Mouse (Mus musculus) liver, postnatal 0 days (tissue): ENCODE data around the gene Nudt3. TPM values are rescaled to one million over a fixed set of nuclear protein-coding genes. Genes with fewer than 3 reads are reported as not detected.

Source experiments
- ATAC-seq: fragments of 200-750 bp; cut with Nextera tagmentation; 2 replicates; pipeline ENCODE4 v1.8.0; 2017; ENCODE audit warnings: mild to moderate bottlenecking, moderate library complexity
- DNase-seq: peaks from one replicate; pipeline ENCODE4 v3.0.0-alpha.2; 2016
- H3K27ac ChIP-seq: fragments of 300-500 bp; sonication (generic); 2 replicates; pipeline ENCODE4 v1.5.1; 2014; ENCODE audit warnings: antibody characterized with exemption, moderate library complexity, mild to moderate bottlenecking, low read depth
- H3K27me3 ChIP-seq: fragments of 300-500 bp; sonication (generic); 2 replicates; pipeline ENCODE4 v1.6.1; 2014; ENCODE audit warnings: low read length, control low read depth, mixed read lengths; ENCODE audit not compliant: insufficient read depth
- H3K36me3 ChIP-seq: fragments of 300-500 bp; sonication (generic); replicated peaks from 2 replicates; pipeline ENCODE4 v1.6.1; 2014; ENCODE audit warnings: mild to moderate bottlenecking, control low read depth, low read length, moderate library complexity, mixed read lengths; ENCODE audit not compliant: insufficient read depth
- H3K4me1 ChIP-seq: fragments of 300-500 bp; sonication (generic); 2 replicates; pipeline ENCODE4 v1.6.1; 2014; ENCODE audit warnings: antibody characterized with exemption, mild to moderate bottlenecking, control low read depth; ENCODE audit not compliant: insufficient read depth
- H3K4me2 ChIP-seq: fragments of 300-500 bp; sonication (generic); 2 replicates; pipeline ENCODE4 v1.6.1; 2014; ENCODE audit warnings: low read depth, mild to moderate bottlenecking, low read length, moderate library complexity, mixed read lengths
- H3K4me3 ChIP-seq: fragments of 300-500 bp; sonication (generic); 2 replicates; pipeline ENCODE4 v1.5.1; 2014; ENCODE audit warnings: low read depth, low read length
- H3K9ac ChIP-seq: fragments of 300-500 bp; sonication (generic); replicated peaks from 2 replicates; pipeline ENCODE4 v1.6.1; 2014; ENCODE audit warnings: mild to moderate bottlenecking, moderate library complexity
- H3K9me3 ChIP-seq: fragments of 300-500 bp; sonication (generic); 2 replicates; pipeline ENCODE4 v1.6.1; 2016; ENCODE audit warnings: mild to moderate bottlenecking, control low read depth, low read length, mixed read lengths
- CTCF ChIP-seq: sonication (generic); IDR thresholded peaks from 2 replicates; pipeline ENCODE4 v1.5.1; 2016; ENCODE audit warnings: antibody characterized with exemption, low read depth
- EP300 ChIP-seq: IDR thresholded peaks from 2 replicates; pipeline ENCODE4 v1.6.1; 2016; ENCODE audit warnings: antibody characterized with exemption, low read depth, mild to moderate bottlenecking
- WGBS: fragments of 180-500 bp; shearing (Covaris S2); extraction: QIAGEN DNeasy Blood & Tissue Kit; methylation state at CpG from one replicate; pipeline ENCODE4 v1.1.7; 2014; ENCODE audit not compliant: insufficient replicate concordance; 5-methylcytosine and 5-hydroxymethylcytosine counted together
- polyA plus RNA-seq: library from polyadenylated mRNA; unstranded; fragments of >200 nt; fragmentation: Nextera tagmentation; extraction: Ambion mirVana; gene quantifications from 2 replicates; pipeline ENCODE4 v1.2.1, GENCODE M21; 2015

Nudt3 gene
- polyA plus RNA-seq, 1 experiment from 2014 or later = 17.9 TPM

- Histone ChIP-seq H3K4me2 (no peak overlapping the region), H3K9ac (no peak overlapping the region), H3K36me3 (no peaks in the 10 kb centered on the region), H3K9me3 (no peaks in the 10 kb centered on the region), H3K27me3 (peaks cover 9% of the 10 kb centered on the region), H3K27ac (no peak overlapping the region), H3K4me3 (no peak overlapping the region), H3K4me1 (peaks cover 25% of the 10 kb centered on the region)
- 61% methylated on average over 8 of the region's 8 CpGs for WGBS
- DNase-seq (no peak), ATAC-seq (no peak)
- TF ChIP-seq EP300 = no peak
- no peak for TF ChIP-seq CTCF
These were observed 74.1 kb downstream of the Nudt3 start for GRCm38 (mm10) chr17:27549234-27549633.

- Histone ChIP-seq H3K27me3 (peaks cover 9% of the 10 kb centered on the region), H3K27ac (no peak overlapping the region), H3K4me1 (peaks cover 16% of the 10 kb centered on the region), H3K9me3 (no peaks in the 10 kb centered on the region), H3K4me2 (no peak overlapping the region), H3K9ac (no peak overlapping the region), H3K36me3 (no peaks in the 10 kb centered on the region), H3K4me3 (no peak overlapping the region)
- ATAC-seq (peak; percentile 52; the same call in 1 of the 2 replicates), DNase-seq (no peak)
- TF ChIP-seq CTCF = no peak
- WGBS = 64% methylated on average over 9 of the region's 9 CpGs
These were observed 75.9 kb downstream of the Nudt3 start for GRCm38 (mm10) chr17:27547253-27547868.

- Histone ChIP-seq H3K4me2 (no peak overlapping the region), H3K4me3 (no peak overlapping the region), H3K27ac (no peak overlapping the region), H3K4me1 (peaks cover 8% of the 10 kb centered on the region; the same call in 1 of the 2 replicates), H3K9me3 (no peaks in the 10 kb centered on the region), H3K9ac (no peak overlapping the region), H3K27me3 (peaks cover 9% of the 10 kb centered on the region), H3K36me3 (no peaks in the 10 kb centered on the region)
- 71% methylated on average over 7 of the region's 7 CpGs for WGBS
- TF ChIP-seq CTCF (no peak), EP300 (no peak)
- ATAC-seq = no peak
- DNase-seq = no peak
These were observed 76.7 kb downstream of the Nudt3 start for GRCm38 (mm10) chr17:27546574-27547085.

- H3K27me3 ChIP-seq = peaks cover 9% of the 10 kb centered on the region
- H3K27ac ChIP-seq = no peak overlapping the region
- H3K9ac ChIP-seq = no peak overlapping the region
- no peak for DNase-seq
- ATAC-seq = no peak
- H3K36me3 ChIP-seq = no peaks in the 10 kb centered on the region
- no peak overlapping the region for H3K4me3 ChIP-seq
- peaks cover 8% of the 10 kb centered on the region; the same call in 1 of the 2 replicates for H3K4me1 ChIP-seq
- H3K9me3 ChIP-seq = no peaks in the 10 kb centered on the region
- TF ChIP-seq EP300 = no peak
- H3K4me2 ChIP-seq = no peak overlapping the region
- 52% methylated on average over 12 of the region's 12 CpGs for WGBS
These were observed 77.3 kb downstream of the Nudt3 start for GRCm38 (mm10) chr17:27545991-27546390.

- TF ChIP-seq CTCF (no peak), EP300 (no peak)
- Histone ChIP-seq H3K27me3 (peaks cover 9% of the 10 kb centered on the region), H3K4me2 (no peak overlapping the region), H3K27ac (no peak overlapping the region), H3K9ac (no peak overlapping the region), H3K4me1 (peaks cover 4% of the 10 kb centered on the region; the same call in 1 of the 2 replicates), H3K36me3 (no peaks in the 10 kb centered on the region), H3K4me3 (no peak overlapping the region), H3K9me3 (no peaks in the 10 kb centered on the region)
- 79% methylated on average over 11 of the region's 11 CpGs for WGBS
- ATAC-seq = no peak
- DNase-seq = no peak
These were observed 78.7 kb downstream of the Nudt3 start for GRCm38 (mm10) chr17:27544551-27544950.

- Histone ChIP-seq H3K9me3 (no peaks in the 10 kb centered on the region), H3K27ac (no peak overlapping the region), H3K36me3 (no peaks in the 10 kb centered on the region), H3K4me3 (no peak overlapping the region), H3K27me3 (peaks cover 9% of the 10 kb centered on the region), H3K4me1 (peaks cover 4% of the 10 kb centered on the region; the same call in 1 of the 2 replicates), H3K4me2 (no peak overlapping the region), H3K9ac (no peak overlapping the region)
- no peak for ATAC-seq
- TF ChIP-seq CTCF (no peak), EP300 (no peak)
- DNase-seq = no peak
- WGBS = 68% methylated on average over 3 of the region's 3 CpGs
These were observed 81.3 kb downstream of the Nudt3 start for GRCm38 (mm10) chr17:27541984-27542383.
